Mouse (Mus musculus) hindbrain, embryonic 11.5 days (tissue): ENCODE results near the gene Rpl4. TPM values are rescaled to one million over a fixed set of nuclear protein-coding genes. Genes with fewer than 3 reads are reported as not detected.
A peak's percentile ranks its signal among the peaks of the same experiment; 100 is the strongest.
"Not testable (repeated sequence)": the region's sequence is repeated elsewhere in the genome, so short reads cannot be mapped to it uniquely, and the experiment has no call there.

ENCODE experiments used
- ATAC-seq: fragments of 200-750 bp; cut with Nextera tagmentation; 2 replicates; pipeline ENCODE4 v1.8.0; 2017; ENCODE audit warnings: mild to moderate bottlenecking, moderate TSS enrichment, moderate library complexity; ENCODE audit not compliant: low FRiP score
- DNase-seq: peaks from one replicate; pipeline ENCODE4 v3.0.0-alpha.2; 2015; ENCODE audit warnings: low spot score
- H3K27ac ChIP-seq: fragments of 300-500 bp; sonication (generic); 2 replicates; pipeline ENCODE4 v1.5.1; 2014; ENCODE audit warnings: mild to moderate bottlenecking, low read depth, low read length
- H3K27me3 ChIP-seq: fragments of 300-500 bp; sonication (generic); 2 replicates; pipeline ENCODE4 v1.6.1; 2014; ENCODE audit warnings: mild to moderate bottlenecking, low read length, moderate library complexity, mixed read lengths; ENCODE audit not compliant: control insufficient read depth, insufficient read depth
- H3K36me3 ChIP-seq: fragments of 300-500 bp; sonication (generic); 2 replicates; pipeline ENCODE4 v1.6.1; 2014; ENCODE audit warnings: mild to moderate bottlenecking, low read length, moderate library complexity, mixed read lengths; ENCODE audit not compliant: control insufficient read depth, insufficient read depth
- H3K4me1 ChIP-seq: fragments of 300-500 bp; sonication (generic); replicated peaks from 2 replicates; pipeline ENCODE4 v1.6.1; 2014; ENCODE audit warnings: low read length, mixed read lengths; ENCODE audit not compliant: control insufficient read depth, insufficient read depth
- H3K4me2 ChIP-seq: fragments of 300-500 bp; sonication (generic); replicated peaks from 2 replicates; pipeline ENCODE4 v1.6.1; 2014; ENCODE audit warnings: mild to moderate bottlenecking, low read depth, low read length
- H3K4me3 ChIP-seq: fragments of 300-500 bp; sonication (generic); 2 replicates; pipeline ENCODE4 v1.5.1; 2014; ENCODE audit warnings: low read depth, low read length
- H3K9ac ChIP-seq: fragments of 300-500 bp; sonication (generic); 2 replicates; pipeline ENCODE4 v1.6.1; 2014; ENCODE audit warnings: low read depth, low read length
- H3K9me3 ChIP-seq: fragments of 300-500 bp; sonication (generic); 2 replicates; pipeline ENCODE4 v1.6.1; 2016; ENCODE audit warnings: low read length; ENCODE audit not compliant: control insufficient read depth
- WGBS: fragments of 180-500 bp; shearing (Covaris S2); extraction: QIAGEN DNeasy Blood & Tissue Kit; methylation state at CpG from one replicate; pipeline ENCODE4 v1.1.7; 2014; 5-methylcytosine and 5-hydroxymethylcytosine counted together
- polyA plus RNA-seq: library from polyadenylated mRNA; unstranded; fragments of >200 nt; fragmentation: Nextera tagmentation; extraction: Ambion mirVana; gene quantifications from 2 replicates; pipeline ENCODE4 v1.2.1, GENCODE M21; 2014

Rpl4 gene
- polyA plus RNA-seq = 1,100 and 1,121 TPM in 2 replicates

GRCm38 (mm10) chr9:64172816-64173665, at the start of gene Rpl4, which contains the start of gene Zwilch:
Gene Rpl4, plus strand, starts transcription at chr9:64173375.
Gene Zwilch, minus strand, starts transcription at chr9:64173104.
- H3K9me3 ChIP-seq = no peaks in the 10 kb centered on the region
- peaks cover 14% of the 10 kb centered on the region for H3K36me3 ChIP-seq
- H3K27me3 ChIP-seq = no peaks in the 10 kb centered on the region
- H3K4me1 ChIP-seq = no peaks in the 10 kb centered on the region; the same call in 1 of the 2 replicates
- peak within 1 kb of the TSS; percentile 81 for H3K9ac ChIP-seq
- peak within 1 kb of the TSS; percentile 85 for H3K4me3 ChIP-seq
- under 1% methylated on average over 42 of the region's 42 CpGs for WGBS
- DNase-seq (peak; percentile 89), ATAC-seq (peak; percentile 85)
- H3K4me2 ChIP-seq = peak within 1 kb of the TSS; percentile 62
- H3K27ac ChIP-seq = peak within 1 kb of the TSS; percentile 87

GRCm38 (mm10) chr9:64124846-64125245, 48.3 kb upstream of the Rpl4 start:
- not testable (repeated sequence) for H3K4me1 ChIP-seq, H3K27ac ChIP-seq, H3K9me3 ChIP-seq, ATAC-seq, DNase-seq, H3K27me3 ChIP-seq, H3K9ac ChIP-seq, H3K4me2 ChIP-seq, H3K4me3 ChIP-seq, H3K36me3 ChIP-seq
- WGBS = 73% methylated on average over 3 of the region's 3 CpGs

DNA sequence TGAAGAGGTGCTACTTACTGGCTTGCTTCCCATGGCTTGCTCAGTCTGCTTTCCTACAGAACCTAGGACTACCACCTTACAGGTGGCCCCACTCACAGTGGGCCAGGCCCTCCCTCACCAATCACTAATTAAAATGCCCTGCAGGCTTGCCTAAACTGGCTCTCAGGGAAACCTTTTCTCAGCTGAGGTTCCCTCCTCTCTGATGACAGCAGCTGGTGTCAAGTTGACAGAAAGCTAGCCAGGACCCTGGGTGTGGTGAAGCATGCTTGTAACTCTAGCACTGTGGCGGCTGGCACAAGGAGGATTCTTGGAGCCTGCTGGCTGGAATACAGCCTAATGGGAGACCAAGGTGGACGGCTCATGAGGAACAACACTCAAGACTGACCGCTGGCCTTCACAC, 47.9 kb upstream of the Rpl4 start:
- WGBS = 66% methylated on average over 3 of the region's 3 CpGs
- H3K36me3 ChIP-seq = no peaks in the 10 kb centered on the region
- H3K4me3 ChIP-seq = no peak overlapping the region
- DNase-seq (no peak), ATAC-seq (no peak)
- H3K27me3 ChIP-seq = no peaks in the 10 kb centered on the region
- H3K27ac ChIP-seq = no peak overlapping the region
- no peaks in the 10 kb centered on the region for H3K4me1 ChIP-seq
- H3K9ac ChIP-seq = no peak overlapping the region
- H3K9me3 ChIP-seq = no peaks in the 10 kb centered on the region
- no peak overlapping the region for H3K4me2 ChIP-seq

DNA sequence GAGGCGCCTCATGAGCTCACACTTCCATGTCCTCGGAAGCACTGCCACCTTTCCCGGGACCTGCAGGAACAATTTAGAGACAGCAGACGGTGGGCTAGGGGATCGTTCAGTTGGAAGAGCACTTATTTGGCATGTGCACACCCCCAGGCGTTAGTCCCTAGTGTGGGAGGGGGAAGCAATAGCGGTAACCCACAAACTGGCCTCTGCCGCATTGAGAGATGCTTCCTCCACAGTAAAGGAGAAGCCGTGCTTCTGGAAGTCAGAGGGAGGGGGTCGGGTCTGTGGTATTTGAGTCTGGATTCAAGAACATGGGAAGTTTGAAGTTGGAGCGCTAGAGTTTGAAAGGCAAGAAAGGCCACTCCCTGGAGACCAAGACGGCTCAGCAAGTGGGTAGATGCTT, 47.1 kb upstream of the Rpl4 start:
- no peak for DNase-seq
- WGBS = 71% methylated on average over 12 of the region's 12 CpGs

DNA sequence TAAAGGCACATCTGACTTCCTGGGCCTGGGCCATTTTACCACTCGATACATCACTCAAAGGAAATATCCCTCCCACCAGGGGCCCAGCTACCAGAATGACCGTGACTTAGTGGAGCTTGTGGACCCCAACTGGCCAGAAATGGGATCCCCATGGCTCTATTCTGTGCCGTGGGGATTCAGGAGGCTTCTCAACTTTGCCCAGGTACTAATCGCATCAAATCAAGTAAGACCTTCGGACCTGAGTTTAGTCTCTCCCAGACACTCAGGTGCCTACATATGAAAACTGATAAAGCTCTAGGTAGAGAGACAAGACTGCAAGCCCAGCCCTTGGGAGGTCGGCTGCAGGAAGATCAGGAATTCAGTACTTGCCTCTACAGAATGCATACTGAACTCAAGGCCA, 41.6 kb upstream of the Rpl4 start:
- WGBS = 78% methylated on average over 6 of the region's 6 CpGs
- ATAC-seq = no peak
- Histone ChIP-seq H3K4me1 (no peaks in the 10 kb centered on the region), H3K9me3 (no peaks in the 10 kb centered on the region), H3K36me3 (no peaks in the 10 kb centered on the region), H3K9ac (no peak overlapping the region), H3K27me3 (no peaks in the 10 kb centered on the region), H3K4me2 (no peak overlapping the region), H3K27ac (no peak overlapping the region), H3K4me3 (no peak overlapping the region)
- DNase-seq = no peak

More for the DNA sequence above, 47.1 kb upstream of the Rpl4 start:
- H3K4me2 ChIP-seq = no peak overlapping the region
- no peaks in the 10 kb centered on the region for H3K27me3 ChIP-seq
- no peak for ATAC-seq
- no peaks in the 10 kb centered on the region for H3K36me3 ChIP-seq
- no peaks in the 10 kb centered on the region for H3K9me3 ChIP-seq
- no peaks in the 10 kb centered on the region for H3K4me1 ChIP-seq
- no peak overlapping the region for H3K4me3 ChIP-seq
- no peak overlapping the region for H3K27ac ChIP-seq
- H3K9ac ChIP-seq = no peak overlapping the region

GRCm38 (mm10) chr9:64138896-64139295, 34.3 kb upstream of the Rpl4 start:
- H3K4me2 ChIP-seq, H3K27me3 ChIP-seq, H3K9ac ChIP-seq, H3K36me3 ChIP-seq, H3K27ac ChIP-seq, H3K9me3 ChIP-seq, H3K4me3 ChIP-seq, ATAC-seq, H3K4me1 ChIP-seq: not testable (repeated sequence)
- 11% methylated on average over 6 of the region's 6 CpGs for WGBS
- peak; percentile 62 for DNase-seq

DNA sequence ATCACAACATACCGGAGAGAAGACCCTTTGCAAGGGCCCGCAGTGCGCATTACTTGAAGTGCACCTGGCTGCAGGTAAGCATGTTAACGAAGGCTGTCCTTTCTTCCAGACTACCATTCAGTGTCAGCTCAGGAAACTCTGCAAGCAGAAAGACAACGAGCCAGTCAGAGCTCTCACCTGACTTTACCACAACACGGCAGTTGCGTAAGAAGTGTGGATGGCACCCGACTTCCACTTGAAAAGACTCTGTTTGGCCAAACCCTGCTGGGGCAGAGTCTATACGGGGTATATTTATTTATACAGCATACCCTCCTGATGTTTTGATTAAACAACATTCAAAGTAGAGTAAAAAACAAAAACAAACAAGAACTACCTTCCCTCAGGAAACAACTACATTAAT, 33.3 kb upstream of the Rpl4 start:
- no peak overlapping the region for H3K4me2 ChIP-seq
- no peaks in the 10 kb centered on the region for H3K4me1 ChIP-seq
- ATAC-seq (no peak), DNase-seq (no peak)
- no peaks in the 10 kb centered on the region for H3K36me3 ChIP-seq
- no peak overlapping the region for H3K4me3 ChIP-seq
- no peak overlapping the region for H3K27ac ChIP-seq
- H3K9me3 ChIP-seq = no peaks in the 10 kb centered on the region
- H3K27me3 ChIP-seq = no peaks in the 10 kb centered on the region
- WGBS = 92% methylated on average over 9 of the region's 9 CpGs
- H3K9ac ChIP-seq = no peak overlapping the region

DNA sequence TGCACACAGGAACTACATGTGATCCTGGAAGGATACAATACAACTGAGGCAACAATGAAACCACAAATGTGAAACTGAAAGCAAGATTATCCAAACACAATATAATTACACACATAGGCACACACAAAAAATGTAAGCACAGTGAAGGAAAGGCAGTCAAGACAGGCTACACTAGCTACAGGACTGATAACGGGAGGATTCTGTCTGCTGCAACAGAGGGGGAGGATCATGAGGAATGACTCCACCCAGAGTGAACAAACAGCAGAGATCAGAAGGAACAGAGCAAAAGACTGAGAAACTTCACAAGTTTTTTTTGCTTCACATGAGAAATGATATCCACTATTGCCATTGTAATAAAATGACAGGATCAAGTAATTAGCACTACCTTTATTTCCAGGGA, 16.5 kb upstream of the Rpl4 start:
- DNase-seq = no peak
- Histone ChIP-seq H3K4me2 (no peak overlapping the region), H3K9ac (no peak overlapping the region), H3K4me1 (no peaks in the 10 kb centered on the region), H3K36me3 (peaks cover 6% of the 10 kb centered on the region), H3K27ac (no peak overlapping the region), H3K9me3 (no peaks in the 10 kb centered on the region), H3K27me3 (no peaks in the 10 kb centered on the region), H3K4me3 (no peak overlapping the region)
- no peak for ATAC-seq
- 79% methylated on average over 1 of the region's 1 CpGs for WGBS

DNA sequence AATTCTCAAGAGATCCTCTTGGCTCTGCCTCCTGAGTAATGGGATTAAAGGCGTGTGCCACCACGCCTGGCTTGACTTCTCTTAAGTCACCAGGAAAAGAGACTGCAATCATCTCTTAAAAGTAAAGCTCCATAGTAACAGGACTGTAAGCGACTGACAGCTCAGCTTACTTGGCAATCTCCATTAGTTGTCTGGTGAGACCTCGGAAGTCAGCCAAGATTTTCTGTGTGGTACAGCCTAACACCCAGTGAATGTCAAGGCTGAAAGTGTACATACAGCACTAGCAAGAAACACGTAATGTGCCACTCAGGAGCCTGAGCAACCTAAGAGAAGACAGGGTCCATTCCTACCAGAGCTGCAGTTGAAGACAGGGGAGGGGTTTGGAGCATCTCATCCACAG, 12.7 kb upstream of the Rpl4 start:
- Histone ChIP-seq H3K4me2 (no peak overlapping the region), H3K27me3 (no peaks in the 10 kb centered on the region), H3K9me3 (no peaks in the 10 kb centered on the region), H3K4me3 (no peak overlapping the region), H3K36me3 (peaks cover 4% of the 10 kb centered on the region; the same call in 1 of the 2 replicates), H3K27ac (no peak overlapping the region), H3K4me1 (no peaks in the 10 kb centered on the region), H3K9ac (no peak overlapping the region)
- ATAC-seq (no peak), DNase-seq (no peak)
- WGBS = 92% methylated on average over 5 of the region's 5 CpGs
